Mouse (Mus musculus) embryonic facial prominence, embryonic 15.5 days (tissue): Measurements from ENCODE around the gene Ndrg4. TPM values are rescaled to one million over a fixed set of nuclear protein-coding genes. Genes with fewer than 3 reads are reported as not detected.

Source experiments
- ATAC-seq: fragments of 200-750 bp; cut with Nextera tagmentation; 2 replicates; pipeline ENCODE4 v1.8.0; 2017; ENCODE audit warnings: low read depth, moderate TSS enrichment; ENCODE audit not compliant: insufficient number of reproducible peaks, low FRiP score, low TSS enrichment
- H3K27ac ChIP-seq: fragments of 300-500 bp; sonication (generic); replicated peaks from 2 replicates; pipeline ENCODE4 v1.5.1; 2015; ENCODE audit warnings: mild to moderate bottlenecking, inconsistent platforms
- H3K27me3 ChIP-seq: fragments of 300-500 bp; sonication (generic); 2 replicates; pipeline ENCODE4 v1.6.1; 2015; ENCODE audit warnings: inconsistent platforms
- H3K36me3 ChIP-seq: fragments of 300-500 bp; sonication (generic); 2 replicates; pipeline ENCODE4 v1.6.1; 2015; ENCODE audit warnings: mild to moderate bottlenecking, inconsistent platforms
- H3K4me1 ChIP-seq: fragments of 300-500 bp; sonication (generic); 2 replicates; pipeline ENCODE4 v1.6.1; 2015; ENCODE audit warnings: inconsistent platforms
- H3K4me2 ChIP-seq: fragments of 300-500 bp; sonication (generic); replicated peaks from 2 replicates; pipeline ENCODE4 v1.6.1; 2015; ENCODE audit warnings: mild to moderate bottlenecking, inconsistent platforms
- H3K4me3 ChIP-seq: fragments of 300-500 bp; sonication (generic); replicated peaks from 2 replicates; pipeline ENCODE4 v1.5.1; 2015; ENCODE audit warnings: mild to moderate bottlenecking, inconsistent platforms
- H3K9ac ChIP-seq: fragments of 300-500 bp; sonication (generic); 2 replicates; pipeline ENCODE4 v1.6.1; 2015; ENCODE audit warnings: inconsistent platforms
- H3K9me3 ChIP-seq: fragments of 300-500 bp; sonication (generic); replicated peaks from 2 replicates; pipeline ENCODE4 v1.6.1; 2016; ENCODE audit warnings: inconsistent platforms
- WGBS: fragments of 180-500 bp; shearing (Covaris S2); methylation state at CpG from one replicate; pipeline ENCODE4 v1.1.7; 2015; 5-methylcytosine and 5-hydroxymethylcytosine counted together
- microRNA-seq: library from miRNA; unstranded; fragments of <30 nt; microRNA quantifications from one replicate; pipeline ENCODE4, GENCODE M21; 2016; ENCODE audit warnings: borderline number of aligned reads
- polyA plus RNA-seq: library from polyadenylated mRNA; unstranded; fragments of >200 nt; fragmentation: Nextera tagmentation; extraction: Ambion mirVana; gene quantifications from 2 replicates; pipeline ENCODE4 v1.2.1, GENCODE M21; 2015

Ndrg4 gene
- polyA plus RNA-seq, 1 experiment from 2014 or later: 27.5 TPM

DNA sequence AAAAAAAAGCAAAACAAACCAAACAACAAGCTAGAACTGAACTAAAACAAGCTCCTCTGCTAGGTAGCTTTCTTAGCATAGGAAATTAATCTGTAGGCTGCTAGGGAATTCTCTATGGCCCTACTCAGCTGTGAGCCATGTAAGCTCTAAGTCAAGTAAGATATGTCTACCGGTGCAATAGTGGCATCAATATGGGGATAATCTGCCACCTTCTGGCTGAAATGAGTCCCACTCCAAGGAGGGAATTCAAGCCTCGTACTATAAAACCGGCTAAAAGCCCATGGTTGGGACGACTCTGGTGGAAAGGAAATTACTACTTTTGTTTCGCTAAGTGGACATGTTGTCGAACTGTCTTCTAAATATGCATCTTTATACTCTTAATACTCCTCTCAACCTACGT is 61.8 kb downstream of the Ndrg4 start:
- Histone ChIP-seq H3K27me3 (no peaks in the 10 kb centered on the region), H3K36me3 (peaks cover 83% of the 10 kb centered on the region), H3K9ac (no peak overlapping the region), H3K27ac (no peak overlapping the region), H3K9me3 (no peaks in the 10 kb centered on the region), H3K4me3 (no peak overlapping the region), H3K4me2 (no peak overlapping the region), H3K4me1 (no peaks in the 10 kb centered on the region)
- WGBS: 78% methylated on average over 7 of the region's 7 CpGs
- ATAC-seq: no peak

DNA sequence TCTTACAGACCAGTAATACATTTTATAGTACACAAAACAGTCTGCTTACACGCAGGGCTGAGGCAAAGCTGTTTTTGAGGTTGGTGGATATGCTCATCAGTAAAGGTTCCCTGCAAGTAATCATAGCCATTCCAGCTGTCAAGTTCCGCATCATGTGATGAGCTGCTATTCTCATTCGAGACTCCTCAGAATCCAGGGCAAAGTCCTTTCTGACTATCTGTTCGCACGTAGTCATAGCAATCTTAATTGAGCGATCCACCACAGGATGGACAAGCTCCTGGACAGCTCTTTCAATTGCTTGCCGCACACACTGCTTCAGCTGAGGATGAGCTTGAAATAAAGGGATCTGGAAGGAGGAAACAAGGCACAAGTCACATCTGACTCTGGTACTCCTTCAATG is 65.0 kb downstream of the Ndrg4 start:
- Histone ChIP-seq H3K27ac (no peak overlapping the region), H3K36me3 (peaks cover 87% of the 10 kb centered on the region), H3K4me1 (no peaks in the 10 kb centered on the region), H3K27me3 (no peaks in the 10 kb centered on the region), H3K4me3 (no peak overlapping the region), H3K4me2 (no peak overlapping the region), H3K9me3 (no peaks in the 10 kb centered on the region), H3K9ac (no peak overlapping the region)
- WGBS: 90% methylated on average over 7 of the region's 7 CpGs
- ATAC-seq: no peak

GRCm38 (mm10) chr8:95748028-95748427 is 71.2 kb downstream of the Ndrg4 start:
- no peaks in the 10 kb centered on the region for H3K9me3 ChIP-seq
- no peaks in the 10 kb centered on the region for H3K27me3 ChIP-seq
- H3K36me3 ChIP-seq: peaks cover 82% of the 10 kb centered on the region
- H3K27ac ChIP-seq: no peak overlapping the region
- H3K4me3 ChIP-seq: no peak overlapping the region
- WGBS: 93% methylated on average over 4 of the region's 4 CpGs
- no peak overlapping the region for H3K9ac ChIP-seq
- no peak overlapping the region for H3K4me2 ChIP-seq
- no peak for ATAC-seq
- no peaks in the 10 kb centered on the region for H3K4me1 ChIP-seq

DNA sequence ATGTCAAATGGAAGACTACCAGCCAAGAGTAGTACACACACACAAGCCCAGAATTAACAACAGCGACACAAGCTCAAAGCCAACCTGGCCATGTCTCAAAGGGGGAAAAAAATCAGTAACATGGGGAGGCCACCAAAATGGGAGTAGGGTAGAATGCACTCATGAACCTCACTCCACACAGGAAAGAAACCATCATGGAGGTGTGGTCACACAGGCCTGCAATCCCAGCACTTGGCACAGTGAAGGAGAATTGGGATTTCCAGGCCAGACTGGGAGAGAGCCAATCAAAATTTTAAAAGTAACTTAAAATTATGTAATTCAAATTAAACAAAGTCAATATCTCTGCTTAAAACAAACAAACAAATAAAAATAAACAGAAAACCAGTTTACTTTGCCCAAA is 75.1 kb downstream of the Ndrg4 start:
- Histone ChIP-seq H3K27me3 (no peaks in the 10 kb centered on the region), H3K4me3 (no peak overlapping the region), H3K4me2 (no peak overlapping the region), H3K27ac (no peak overlapping the region), H3K4me1 (no peaks in the 10 kb centered on the region), H3K9me3 (no peaks in the 10 kb centered on the region), H3K36me3 (peaks cover 65% of the 10 kb centered on the region), H3K9ac (no peak overlapping the region)
- WGBS: 96% methylated on average over 1 of the region's 1 CpGs
- ATAC-seq: no peak

- 90% methylated on average over 6 of the region's 6 CpGs for WGBS
- H3K9ac ChIP-seq: no peak overlapping the region
- no peaks in the 10 kb centered on the region for H3K9me3 ChIP-seq
- H3K4me2 ChIP-seq: no peak overlapping the region
- no peak overlapping the region for H3K4me3 ChIP-seq
- no peak for ATAC-seq
- H3K27me3 ChIP-seq: no peaks in the 10 kb centered on the region
- H3K4me1 ChIP-seq: no peaks in the 10 kb centered on the region
- peaks cover 64% of the 10 kb centered on the region for H3K36me3 ChIP-seq
- no peak overlapping the region for H3K27ac ChIP-seq
Measured at GRCm38 (mm10) chr8:95760323-95760722, 83.5 kb downstream of the Ndrg4 start.

GRCm38 (mm10) chr8:95764133-95764532 is 87.4 kb downstream of the Ndrg4 start:
- Histone ChIP-seq H3K4me1 (no peaks in the 10 kb centered on the region), H3K9ac (no peak overlapping the region), H3K27me3 (no peaks in the 10 kb centered on the region), H3K27ac (no peak overlapping the region), H3K36me3 (peaks cover 79% of the 10 kb centered on the region), H3K4me3 (no peak overlapping the region), H3K4me2 (no peak overlapping the region), H3K9me3 (no peaks in the 10 kb centered on the region)
- 93% methylated on average over 1 of the region's 1 CpGs for WGBS
- ATAC-seq: no peak

Small RNA genes lying within 50 kb of the gene (microRNA-seq; reads per million reads assigned to microRNA genes)
- 0.86 reads per million for gene Mir7073

Other genes with a start within 250 kb of the Ndrg4 start
- gene Cfap20, start 242.1 kb upstream of the Ndrg4 start, polyA plus RNA-seq: 138 and 155 TPM in 2 replicates
- 11.2 and 14.6 TPM in 2 replicates for gene Csnk2a2, start 186.9 kb upstream of the Ndrg4 start, polyA plus RNA-seq
- 7.5 and 12.8 TPM in 2 replicates for gene Ccdc113, start 142.9 kb upstream of the Ndrg4 start, polyA plus RNA-seq
- gene Prss54, start 100.6 kb upstream of the Ndrg4 start, polyA plus RNA-seq: not detected in 2 replicates
- gene Gins3, start 43.5 kb upstream of the Ndrg4 start, polyA plus RNA-seq: 17.3 and 18.9 TPM in 2 replicates
- 18.0 and 22.5 TPM in 2 replicates for gene Setd6, start 38.9 kb downstream of the Ndrg4 start, polyA plus RNA-seq
- 49.6 and 52.4 TPM in 2 replicates for gene Cnot1, start 130.5 kb downstream of the Ndrg4 start, polyA plus RNA-seq
- gene Sap18b, start 148.4 kb downstream of the Ndrg4 start, polyA plus RNA-seq: 311 and 322 TPM in 2 replicates
- gene Slc38a7, start 176.6 kb downstream of the Ndrg4 start, polyA plus RNA-seq: 13.8 and 17.2 TPM in 2 replicates
- gene Got2, start 211.6 kb downstream of the Ndrg4 start, polyA plus RNA-seq: 137 and 145 TPM in 2 replicates